Mouse (Mus musculus): ENCODE measurements around the gene Fgd2.

DNA sequence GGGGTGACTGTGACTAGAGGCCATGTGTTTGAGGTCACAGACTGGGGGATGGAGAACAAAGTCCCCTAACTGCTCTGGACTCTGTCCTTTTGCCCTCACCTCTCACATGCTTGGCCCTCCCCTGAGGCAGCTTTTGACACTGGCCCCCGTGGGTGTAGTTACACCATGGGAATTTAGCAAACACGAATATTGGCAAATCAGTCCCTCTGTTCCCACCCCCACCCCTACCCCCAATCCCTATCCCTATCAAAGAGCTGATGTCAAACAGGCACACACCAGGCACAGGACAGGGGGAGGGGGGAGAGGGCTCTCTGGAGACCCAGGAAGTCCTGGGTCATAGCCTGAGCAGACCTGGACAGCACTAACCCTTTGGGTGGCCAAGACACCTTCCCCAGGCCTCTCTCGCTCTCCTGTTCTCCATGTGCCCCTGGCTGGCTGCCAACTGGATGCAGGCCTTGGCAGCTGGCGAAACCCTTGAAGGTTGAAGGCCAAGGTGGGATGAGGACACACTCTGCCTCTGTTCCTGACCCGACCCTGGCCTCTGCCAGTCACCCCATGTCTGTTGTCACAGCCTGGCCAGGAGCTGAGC is 24.2 kb downstream of the Fgd2 start:
- TF ChIP-seq CTCF (IDR thresholded peaks at IDR 0.05; ENCODE audit: insufficient read depth, low read depth, low read length) (no peak), POLR2A (IDR thresholded peaks at IDR 0.05; ENCODE audit: insufficient read depth, low read depth, low read length) (no peak)
